Mouse (Mus musculus): ENCODE measurements around the gene Ddx5. TPM values are rescaled to one million over a fixed set of nuclear protein-coding genes. Genes with fewer than 3 reads are reported as not detected.
"Not testable (repeated sequence)": the region's sequence is repeated elsewhere in the genome, so short reads cannot be mapped to it uniquely, and the experiment has no call there.

Gene Ddx5
- polyA plus RNA-seq, 1 experiment: 218 TPM

- H3K4me3 ChIP-seq (ENCODE audit: insufficient read depth, poor library complexity, severe bottlenecking): no peak overlapping the region
- H3K36me3 ChIP-seq (ENCODE audit: control insufficient read depth, insufficient read depth): no peaks in the 10 kb centered on the region
- H3K79me3 ChIP-seq (ENCODE audit: low read depth): no peaks in the 10 kb centered on the region
- TF ChIP-seq MAX (IDR thresholded peaks at IDR 0.05) (no peak), USF1 (IDR thresholded peaks at IDR 0.05; ENCODE audit: low read depth) (no peak), MYOG (IDR thresholded peaks at IDR 0.05; ENCODE audit: control insufficient read depth, extremely low read depth, insufficient read length) (no peak), MYOD1 (IDR thresholded peaks at IDR 0.05; ENCODE audit: control insufficient read depth, insufficient read length, low read depth) (no peak), FOSL1 (IDR thresholded peaks at IDR 0.05; ENCODE audit: insufficient read depth, low read length, poor library complexity, severe bottlenecking) (no peak), CTCF (IDR thresholded peaks at IDR 0.05; ENCODE audit: control insufficient read depth, insufficient read depth, insufficient read length) (no peak), CEBPB (IDR thresholded peaks at IDR 0.05; ENCODE audit: low read depth) (no peak)
- no peaks in the 10 kb centered on the region for H3K79me2 ChIP-seq (ENCODE audit: control insufficient read depth, insufficient read depth)
- H3ac ChIP-seq (ENCODE audit: control insufficient read depth, insufficient read length, low read depth): peak overlapping the region; percentile 23
- no peaks in the 10 kb centered on the region for H3K27me3 ChIP-seq (ENCODE audit: control insufficient read depth, insufficient read depth, insufficient read length)
Observed at GRCm38 (mm10) chr11:106741826-106742225, 47.2 kb downstream of the Ddx5 start.

DNA sequence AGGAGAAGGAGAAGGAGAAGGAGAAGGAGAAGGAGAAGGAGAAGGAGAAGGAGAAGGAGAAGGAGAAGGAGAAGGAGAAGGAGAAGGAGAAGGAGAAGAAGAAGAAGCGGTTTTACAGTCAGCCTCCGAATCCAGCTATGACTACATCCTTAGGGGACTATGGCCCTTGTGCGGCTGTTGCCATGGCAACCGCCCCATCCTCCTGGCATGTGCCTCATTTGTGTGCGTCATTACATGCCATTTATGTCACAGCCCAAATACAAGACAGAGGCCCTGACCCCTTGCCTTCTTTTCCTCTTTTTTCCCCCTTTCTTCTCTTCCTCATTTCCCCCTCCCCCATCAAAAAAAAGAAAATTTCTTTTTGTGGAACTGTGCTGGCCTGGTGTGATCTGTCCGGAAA, 47.8 kb downstream of the Ddx5 start:
- Histone ChIP-seq H3ac (ENCODE audit: control insufficient read depth, insufficient read length, low read depth) (no peak overlapping the region), H3K79me2 (ENCODE audit: control insufficient read depth, insufficient read depth) (no peaks in the 10 kb centered on the region), H3K79me3 (ENCODE audit: low read depth) (no peaks in the 10 kb centered on the region), H3K4me3 (ENCODE audit: insufficient read depth, poor library complexity, severe bottlenecking) (no peak overlapping the region), H3K27me3 (ENCODE audit: control insufficient read depth, insufficient read depth, insufficient read length) (no peaks in the 10 kb centered on the region), H3K36me3 (ENCODE audit: control insufficient read depth, insufficient read depth) (no peaks in the 10 kb centered on the region)
- TF ChIP-seq CEBPB (IDR thresholded peaks at IDR 0.05; ENCODE audit: low read depth) (no peak), MYOD1 (IDR thresholded peaks at IDR 0.05; ENCODE audit: control insufficient read depth, insufficient read length, low read depth) (no peak), MAX (IDR thresholded peaks at IDR 0.05) (no peak), USF1 (IDR thresholded peaks at IDR 0.05; ENCODE audit: low read depth) (no peak), MYOG (IDR thresholded peaks at IDR 0.05; ENCODE audit: control insufficient read depth, extremely low read depth, insufficient read length) (no peak), FOSL1 (IDR thresholded peaks at IDR 0.05; ENCODE audit: insufficient read depth, low read length, poor library complexity, severe bottlenecking) (no peak), CTCF (IDR thresholded peaks at IDR 0.05; ENCODE audit: control insufficient read depth, insufficient read depth, insufficient read length) (no peak)

GRCm38 (mm10) chr11:106740724-106741123, 48.3 kb downstream of the Ddx5 start:
- H3K27me3 ChIP-seq (ENCODE audit: control insufficient read depth, insufficient read depth, insufficient read length); H3K79me2 ChIP-seq (ENCODE audit: control insufficient read depth, insufficient read depth); H3K36me3 ChIP-seq (ENCODE audit: control insufficient read depth, insufficient read depth); H3ac ChIP-seq (ENCODE audit: control insufficient read depth, insufficient read length, low read depth); H3K79me3 ChIP-seq (ENCODE audit: low read depth); H3K4me3 ChIP-seq (ENCODE audit: insufficient read depth, poor library complexity, severe bottlenecking): not testable (repeated sequence)

GRCm38 (mm10) chr11:106739116-106739515, 49.9 kb downstream of the Ddx5 start:
- Histone ChIP-seq H3K4me3 (ENCODE audit: insufficient read depth, poor library complexity, severe bottlenecking) (no peak overlapping the region), H3ac (ENCODE audit: control insufficient read depth, insufficient read length, low read depth) (no peak overlapping the region), H3K27me3 (ENCODE audit: control insufficient read depth, insufficient read depth, insufficient read length) (no peaks in the 10 kb centered on the region), H3K36me3 (ENCODE audit: control insufficient read depth, insufficient read depth) (no peaks in the 10 kb centered on the region), H3K79me3 (ENCODE audit: low read depth) (no peaks in the 10 kb centered on the region), H3K79me2 (ENCODE audit: control insufficient read depth, insufficient read depth) (no peaks in the 10 kb centered on the region)
- TF ChIP-seq CEBPB (IDR thresholded peaks at IDR 0.05; ENCODE audit: low read depth) (no peak), FOSL1 (IDR thresholded peaks at IDR 0.05; ENCODE audit: insufficient read depth, low read length, poor library complexity, severe bottlenecking) (no peak), USF1 (IDR thresholded peaks at IDR 0.05; ENCODE audit: low read depth) (no peak), MYOG (IDR thresholded peaks at IDR 0.05; ENCODE audit: control insufficient read depth, extremely low read depth, insufficient read length) (no peak)

GRCm38 (mm10) chr11:106737178-106737621, 51.8 kb downstream of the Ddx5 start:
- no peak overlapping the region for H3K4me3 ChIP-seq (ENCODE audit: insufficient read depth, poor library complexity, severe bottlenecking)
- no peak overlapping the region for H3ac ChIP-seq (ENCODE audit: control insufficient read depth, insufficient read length, low read depth)
- H3K36me3 ChIP-seq (ENCODE audit: control insufficient read depth, insufficient read depth): no peaks in the 10 kb centered on the region
- H3K79me2 ChIP-seq (ENCODE audit: control insufficient read depth, insufficient read depth): no peaks in the 10 kb centered on the region
- no peaks in the 10 kb centered on the region for H3K79me3 ChIP-seq (ENCODE audit: low read depth)
- no peak for TF ChIP-seq FOSL1 (IDR thresholded peaks at IDR 0.05; ENCODE audit: insufficient read depth, low read length, poor library complexity, severe bottlenecking)
- TF ChIP-seq MYOD1 (IDR thresholded peaks at IDR 0.05; ENCODE audit: control insufficient read depth, insufficient read length, low read depth): no peak
- TF ChIP-seq MYOG (IDR thresholded peaks at IDR 0.05; ENCODE audit: control insufficient read depth, extremely low read depth, insufficient read length): no peak
- no peaks in the 10 kb centered on the region for H3K27me3 ChIP-seq (ENCODE audit: control insufficient read depth, insufficient read depth, insufficient read length)

- Histone ChIP-seq H3K4me3 (ENCODE audit: insufficient read depth, poor library complexity, severe bottlenecking) (no peak overlapping the region), H3K27me3 (ENCODE audit: control insufficient read depth, insufficient read depth, insufficient read length) (no peaks in the 10 kb centered on the region), H3K36me3 (ENCODE audit: control insufficient read depth, insufficient read depth) (no peaks in the 10 kb centered on the region), H3K79me3 (ENCODE audit: low read depth) (no peaks in the 10 kb centered on the region), H3ac (ENCODE audit: control insufficient read depth, insufficient read length, low read depth) (no peak overlapping the region), H3K79me2 (ENCODE audit: control insufficient read depth, insufficient read depth) (no peaks in the 10 kb centered on the region)
- TF ChIP-seq MYOD1 (IDR thresholded peaks at IDR 0.05; ENCODE audit: control insufficient read depth, insufficient read length, low read depth) (no peak), USF1 (IDR thresholded peaks at IDR 0.05; ENCODE audit: low read depth) (no peak), FOSL1 (IDR thresholded peaks at IDR 0.05; ENCODE audit: insufficient read depth, low read length, poor library complexity, severe bottlenecking) (no peak), MYOG (IDR thresholded peaks at IDR 0.05; ENCODE audit: control insufficient read depth, extremely low read depth, insufficient read length) (no peak), CTCF (IDR thresholded peaks at IDR 0.05; ENCODE audit: control insufficient read depth, insufficient read depth, insufficient read length) (no peak), CEBPB (IDR thresholded peaks at IDR 0.05; ENCODE audit: low read depth) (no peak), MAX (IDR thresholded peaks at IDR 0.05) (no peak)
Observed at GRCm38 (mm10) chr11:106736614-106737013, 52.4 kb downstream of the Ddx5 start.
